Comparison of ENCODE assay signal across 8 mouse cellular contexts in genomic region chr2:151996229-151997189, GRCm38 (mm10). TPM values are rescaled to one million over a fixed set of nuclear protein-coding genes. Genes with fewer than 3 reads are reported as not detected.
DNase-seq lines count a peak whose midpoint lies in the region; ATAC-seq and TF ChIP-seq lines count a peak whose summit lies in the region.

Gene Slc52a3, plus strand, starts transcription at chr2:151996511.

- no peaks in the 10 kb centered on the region for H3K4me1 ChIP-seq in hindbrain, postnatal 0 days (ENCODE audit: insufficient read depth, low read length)

- H3K4me2 ChIP-seq in hindbrain, postnatal 0 days (ENCODE audit: low read depth, low read length), result 0 out of 2 replicates have a peak within 1 kb of the TSS, but pooled peaks have one; percentile 13

- peaks cover 8% of the 10 kb centered on the region; the same call in 1 of the 2 replicates for H3K27me3 ChIP-seq in hindbrain, postnatal 0 days (ENCODE audit: insufficient read depth, low read length)

- H3K9ac ChIP-seq in hindbrain, postnatal 0 days (replicated peaks; ENCODE audit: low read length), result no peak within 1 kb of the TSS

- H3K27ac ChIP-seq in hindbrain, postnatal 0 days, result no peak within 1 kb of the TSS

- H3K36me3 ChIP-seq in hindbrain, postnatal 0 days (ENCODE audit: insufficient read depth, low read length), result no peaks in the 10 kb centered on the region

- DNase-seq in T-cell, adult 2 months (ENCODE audit: low spot score), result peak; percentile 85
- peak; percentile 79 to 80 for DNase-seq in cerebellum, postnatal 36 days
- peak; percentile 84 for DNase-seq in gastrocnemius, adult 18-20 months (ENCODE audit: low spot score)
- DNase-seq in hindbrain, postnatal 0 days (ENCODE audit: low spot score), result peak; percentile 86
- peak; percentile 82 to 89 for DNase-seq in left cerebral cortex, adult 18-20 months (ENCODE audit: low spot score in 2 of 2)
- peak; percentile 87 for DNase-seq in right cerebral cortex, postnatal 14 days
- peak; percentile 86 to 92 for DNase-seq in urinary bladder, postnatal 36 days (ENCODE audit: low spot score in 2 of 2)

- peak; percentile 60 for ATAC-seq in hindbrain, postnatal 0 days
- ATAC-seq in megakaryocyte, adult 5-6 weeks (ENCODE audit: poor library complexity, severe bottlenecking), result peak; percentile 86

- WGBS in hindbrain, postnatal 0 days, result 9% methylated on average over 35 of the region's 35 CpGs

- no peak within 1 kb of the TSS for H3K4me3 ChIP-seq in hindbrain, postnatal 0 days (ENCODE audit: low read length)

- peak; percentile 98 for TF ChIP-seq CTCF in hindbrain, postnatal 0 days (IDR thresholded peaks at IDR 0.05; ENCODE audit: low read depth)

- no peaks in the 10 kb centered on the region for H3K9me3 ChIP-seq in hindbrain, postnatal 0 days (ENCODE audit: low read length)

RNA-seq across cellular contexts. Expression of gene Slc52a3, which starts in this region (rescaled TPM):
- 1 to 10 TPM in 1 of 2 experiments, under 1 TPM in 1; 0.94 to 1.3 TPM for total RNA-seq in gastrocnemius, adult 18-20 months (2021)
- 2.7 and 3.1 TPM in 2 replicates for total RNA-seq in hindbrain, postnatal 0 days (2014; rRNA removed)
- polyA plus RNA-seq in hindbrain, postnatal 0 days (2015; fragmentation: Nextera tagmentation; extraction: Ambion mirVana), result 2.6 and 2.7 TPM in 2 replicates
- total RNA-seq in left cerebral cortex, adult 18-20 months (2021), result 1 to 10 TPM; 2.1 to 2.8 TPM
- total RNA-seq in megakaryocyte, adult 5-6 weeks (2015), result 1.0 and 1.4 TPM in 2 replicates
- total RNA-seq in megakaryocyte, adult 5-6 weeks (2017), result 0.07 and 0.53 TPM in 2 replicates
